Mouse (Mus musculus) small intestine, adult 2 months (tissue): ENCODE data around the gene Nxph4. TPM values are rescaled to one million over a fixed set of nuclear protein-coding genes. Genes with fewer than 3 reads are reported as not detected.

Source experiments
- H3K27ac ChIP-seq: fragments of 200-500 bp; 2 replicates; pipeline ENCODE4 v1.5.1; 2012; ENCODE audit warnings: low read depth, low read length, control low read depth, inconsistent platforms; ENCODE audit not compliant: insufficient read depth
- H3K27me3 ChIP-seq: fragments of 200-500 bp; 2 replicates; pipeline ENCODE4 v1.6.1; 2012; ENCODE audit warnings: mild to moderate bottlenecking, moderate library complexity, low read length, inconsistent platforms; ENCODE audit not compliant: control insufficient read depth, insufficient read depth
- H3K36me3 ChIP-seq: fragments of 200-500 bp; 2 replicates; pipeline ENCODE4 v1.6.1; 2012; ENCODE audit warnings: mild to moderate bottlenecking, low read length, control low read depth, inconsistent platforms; ENCODE audit not compliant: control insufficient read depth, insufficient read depth
- H3K4me1 ChIP-seq: fragments of 200-500 bp; 2 replicates; pipeline ENCODE4 v1.6.1; 2012; ENCODE audit warnings: low read length, inconsistent platforms, mixed read lengths; ENCODE audit not compliant: control insufficient read depth, insufficient read depth, insufficient read length
- H3K4me3 ChIP-seq: fragments of 200-500 bp; 2 replicates; pipeline ENCODE4 v1.5.1; 2012; ENCODE audit warnings: low read depth, mild to moderate bottlenecking, control low read depth, inconsistent platforms, low read length, moderate library complexity
- CTCF ChIP-seq: fragments of 200-500 bp; IDR thresholded peaks from 2 replicates; pipeline ENCODE4 v1.5.1; 2012; ENCODE audit warnings: low read depth, mild to moderate bottlenecking, control low read depth, inconsistent platforms, low read length, moderate library complexity, mixed read lengths; ENCODE audit not compliant: insufficient replicate concordance, insufficient read length; ENCODE audit errors: extremely low read depth
- POLR2A ChIP-seq: fragments of 200-500 bp; IDR thresholded peaks from 2 replicates; pipeline ENCODE4 v1.6.1; 2012; ENCODE audit warnings: low read depth, mild to moderate bottlenecking, control low read depth, inconsistent platforms, low read length, moderate library complexity
- WGBS: fragments of 180-500 bp; shearing (Covaris S2); methylation state at CpG from one replicate; pipeline ENCODE4 v1.1.7; 2018; 5-methylcytosine and 5-hydroxymethylcytosine counted together
- polyA plus RNA-seq: library from polyadenylated mRNA; depleted of rRNA; stranded (reverse); fragments of >200 nt; gene quantifications from 2 replicates; pipeline ENCODE4 v1.2.3, GENCODE M21; 2012; rRNA removed

Nxph4 gene
- polyA plus RNA-seq, 1 experiment, result 0.41 TPM

- Histone ChIP-seq H3K27ac (no peak overlapping the region), H3K27me3 (no peaks in the 10 kb centered on the region), H3K4me1 (no peaks in the 10 kb centered on the region), H3K36me3 (peaks cover 26% of the 10 kb centered on the region), H3K4me3 (no peak overlapping the region)
- WGBS, result 70% methylated on average over 19 of the region's 19 CpGs
- TF ChIP-seq POLR2A, result no peak
- no peak for TF ChIP-seq CTCF
Observed at GRCm38 (mm10) chr10:127480833-127481813, 53.2 kb downstream of the Nxph4 start.

- peaks cover 16% of the 10 kb centered on the region for H3K36me3 ChIP-seq
- no peak for TF ChIP-seq POLR2A
- no peak for TF ChIP-seq CTCF
- H3K27ac ChIP-seq, result no peak overlapping the region
- no peak overlapping the region for H3K4me3 ChIP-seq
- H3K27me3 ChIP-seq, result no peaks in the 10 kb centered on the region
- no peaks in the 10 kb centered on the region for H3K4me1 ChIP-seq
- WGBS, result 92% methylated on average over 4 of the region's 4 CpGs
Observed at GRCm38 (mm10) chr10:127479131-127479530, 55.2 kb downstream of the Nxph4 start.

DNA sequence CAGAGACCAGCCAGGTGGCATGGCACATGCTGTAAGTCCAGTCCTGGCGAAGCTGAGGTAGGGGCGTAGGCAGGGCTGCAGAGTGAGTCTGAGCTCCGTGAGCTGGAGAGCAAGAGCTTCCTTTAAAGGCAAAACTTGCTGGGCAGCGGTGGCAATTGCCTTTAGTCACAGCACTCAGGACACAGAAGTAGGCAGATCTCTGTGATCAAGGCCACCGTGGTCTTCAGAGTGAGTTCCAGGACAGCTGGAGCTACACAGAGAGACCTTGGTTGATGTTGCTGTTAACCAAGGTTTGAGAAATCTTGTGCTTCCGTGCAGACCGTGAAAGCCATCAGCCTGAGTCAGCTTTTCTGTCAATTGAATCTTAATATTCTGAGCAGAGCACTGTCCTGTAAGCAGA, 57.1 kb downstream of the Nxph4 start:
- Histone ChIP-seq H3K4me1 (no peaks in the 10 kb centered on the region), H3K36me3 (peaks cover 25% of the 10 kb centered on the region), H3K27ac (no peak overlapping the region), H3K27me3 (no peaks in the 10 kb centered on the region), H3K4me3 (no peak overlapping the region)
- WGBS, result 89% methylated on average over 7 of the region's 7 CpGs
- TF ChIP-seq CTCF (no peak), POLR2A (no peak)

GRCm38 (mm10) chr10:127476541-127476940, 57.8 kb downstream of the Nxph4 start:
- 90% methylated on average over 3 of the region's 3 CpGs for WGBS
- TF ChIP-seq CTCF (no peak), POLR2A (no peak)
- H3K27ac ChIP-seq, result no peak overlapping the region
- H3K36me3 ChIP-seq, result peaks cover 28% of the 10 kb centered on the region
- H3K27me3 ChIP-seq, result no peaks in the 10 kb centered on the region
- no peaks in the 10 kb centered on the region for H3K4me1 ChIP-seq
- no peak overlapping the region for H3K4me3 ChIP-seq

Other genes starting within 250 kb of the Nxph4 start
- gene Mbd6, start 245.5 kb downstream of the Nxph4 start, polyA plus RNA-seq, result 39.3 and 76.2 TPM in 2 replicates
- 24.0 and 30.7 TPM in 2 replicates for gene Mars, start 222.8 kb downstream of the Nxph4 start, polyA plus RNA-seq
- gene Arhgap9, start 212.6 kb downstream of the Nxph4 start, polyA plus RNA-seq, result 7.1 and 11.2 TPM in 2 replicates
- 5.5 and 10.4 TPM in 2 replicates for gene Gli1, start 192.6 kb downstream of the Nxph4 start, polyA plus RNA-seq
- gene Inhbe, start 180.1 kb downstream of the Nxph4 start, polyA plus RNA-seq, result not detected in 2 replicates
- 0.09 TPM in 1 of 2 replicates, not detected in the other for gene Inhbc, start 164.1 kb downstream of the Nxph4 start, polyA plus RNA-seq
- gene R3hdm2, start 154.2 kb downstream of the Nxph4 start, polyA plus RNA-seq, result 42.6 and 103 TPM in 2 replicates
- 0.30 and 0.51 TPM in 2 replicates for gene Stac3, start 32.9 kb downstream of the Nxph4 start, polyA plus RNA-seq
- 3.8 and 5.6 TPM in 2 replicates for gene Ndufa4l2, start 19.6 kb downstream of the Nxph4 start, polyA plus RNA-seq
- 36.6 and 49.6 TPM in 2 replicates for gene Shmt2, start 12.1 kb downstream of the Nxph4 start, polyA plus RNA-seq
- gene Lrp1, start 86.6 kb upstream of the Nxph4 start, polyA plus RNA-seq, result 82.4 and 200 TPM in 2 replicates
- 45.7 and 101 TPM in 2 replicates for gene Stat6, start 108.4 kb upstream of the Nxph4 start, polyA plus RNA-seq
- 0.67 and 2.5 TPM in 2 replicates for gene Nemp1, start 132.3 kb upstream of the Nxph4 start, polyA plus RNA-seq
- gene Nab2, start 134.0 kb upstream of the Nxph4 start, polyA plus RNA-seq, result 9.4 and 31.8 TPM in 2 replicates
- gene Myo1a, start 170.6 kb upstream of the Nxph4 start, polyA plus RNA-seq, result 166 and 688 TPM in 2 replicates
- gene Tac2, start 189.9 kb upstream of the Nxph4 start, polyA plus RNA-seq, result 0.27 TPM in 1 of 2 replicates, not detected in the other
- gene Zbtb39, start 205.0 kb upstream of the Nxph4 start, polyA plus RNA-seq, result 2.9 and 6.7 TPM in 2 replicates
- gene Gpr182, start 217.2 kb upstream of the Nxph4 start, polyA plus RNA-seq, result 0.70 and 2.3 TPM in 2 replicates
- gene Rdh1, start 225.2 kb upstream of the Nxph4 start, polyA plus RNA-seq, result not detected in 2 replicates
- gene Rdh16f1, start 225.2 kb upstream of the Nxph4 start, polyA plus RNA-seq, result not detected in 2 replicates
- gene Rdh9, start 241.8 kb upstream of the Nxph4 start, polyA plus RNA-seq, result 8.0 and 40.9 TPM in 2 replicates